Mouse (Mus musculus) ovary, postnatal 14 days (tissue): Measurements from ENCODE around the gene Tmem179.

Experiments used
- DNase-seq: peaks from one replicate; pipeline ENCODE4 v3.0.0; 2022; ENCODE audit warnings: low spot score

The Tmem179 gene

DNA sequence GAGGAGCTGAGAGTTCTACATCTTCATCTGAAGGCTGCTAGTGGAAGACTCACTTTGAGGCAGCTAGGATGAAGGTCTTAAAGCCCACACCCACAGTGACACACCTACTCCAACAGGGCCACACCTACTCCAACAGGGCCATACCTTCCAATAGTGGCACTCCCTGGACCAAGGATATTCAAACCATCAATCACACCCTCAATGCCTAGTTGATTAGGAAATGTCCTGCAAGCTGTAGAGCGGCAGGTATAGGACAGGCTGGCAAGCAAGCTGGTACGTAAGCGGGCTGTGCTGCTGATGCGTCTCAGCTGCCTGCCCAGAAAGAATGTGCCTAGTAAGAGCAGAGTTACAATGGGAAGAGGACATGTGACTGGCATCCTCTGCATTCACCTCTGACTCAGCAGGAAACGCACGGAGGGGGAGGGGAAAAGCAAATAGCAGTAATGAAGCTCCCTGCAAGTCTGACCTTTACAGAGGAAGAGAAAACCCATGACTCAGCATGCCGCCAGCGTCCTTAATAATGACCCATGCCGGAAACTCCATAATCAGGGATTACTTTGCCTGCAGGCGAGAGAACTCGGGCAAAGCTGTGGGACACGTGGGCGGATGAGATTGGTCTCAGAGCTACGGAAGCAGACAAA, at the start of gene Tmem179:
Gene Tmem179, minus strand, starts transcription at position 51 of the 641 bp plus-strand sequence.
- no peak for DNase-seq

DNA sequence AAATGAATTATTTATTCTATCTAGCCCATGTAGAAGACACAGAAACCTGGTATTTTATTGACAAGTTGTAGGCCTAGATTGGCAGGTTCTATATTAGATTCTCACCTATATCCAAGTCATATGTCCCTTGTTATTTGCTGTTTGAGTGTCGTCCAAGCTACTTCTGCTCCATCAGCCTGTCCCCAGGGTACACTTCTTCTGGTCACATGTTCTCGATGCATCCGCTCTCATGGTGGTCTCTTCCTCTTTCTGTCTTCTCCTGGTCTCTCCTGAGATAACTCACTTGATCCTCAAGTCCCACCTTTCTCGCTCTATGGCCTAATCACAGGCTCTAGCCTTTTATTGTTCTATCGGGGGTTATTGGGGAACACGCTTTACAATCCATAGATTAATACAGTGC, 46.5 kb upstream of the Tmem179 start:
- no peak for DNase-seq

DNA sequence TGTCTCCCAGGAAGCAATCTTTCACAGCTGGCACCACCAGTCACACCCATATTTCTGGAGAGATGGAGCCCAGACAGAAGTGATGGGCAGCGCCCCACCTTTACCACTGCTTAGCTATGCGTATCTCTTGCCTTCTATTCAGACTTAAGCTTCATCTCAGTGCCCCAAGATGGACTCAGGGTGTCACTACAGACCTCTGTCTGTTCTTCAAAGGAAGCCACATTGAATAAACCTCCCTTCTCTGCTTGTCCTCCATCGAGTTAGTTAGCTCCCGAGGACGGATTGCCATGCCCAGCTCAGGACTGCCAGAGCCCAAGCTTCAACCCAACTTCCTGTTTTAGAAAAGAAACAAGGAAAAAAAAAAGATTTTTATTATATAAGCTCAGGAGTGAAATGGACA, 45.9 kb upstream of the Tmem179 start:
- no peak for DNase-seq

DNA sequence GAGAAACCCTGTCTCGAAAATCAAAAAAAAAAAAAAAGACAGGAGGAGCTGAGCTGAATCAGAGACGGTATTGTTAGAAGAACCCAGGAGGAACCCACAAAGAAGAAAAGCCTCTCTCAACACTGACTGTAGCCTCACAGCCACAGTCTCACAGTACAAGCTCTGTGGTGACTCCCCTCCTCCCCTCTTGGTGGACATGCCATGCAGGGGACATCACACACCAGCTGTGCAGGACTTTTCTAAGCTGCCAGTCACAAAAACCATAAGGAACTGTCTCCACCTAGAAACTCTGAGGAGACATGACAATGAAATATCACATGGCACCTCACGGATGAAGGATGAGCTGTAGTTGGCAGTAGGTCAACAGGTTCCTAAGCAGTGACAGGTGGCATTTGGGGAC, 44.6 kb upstream of the Tmem179 start:
- no peak for DNase-seq

DNA sequence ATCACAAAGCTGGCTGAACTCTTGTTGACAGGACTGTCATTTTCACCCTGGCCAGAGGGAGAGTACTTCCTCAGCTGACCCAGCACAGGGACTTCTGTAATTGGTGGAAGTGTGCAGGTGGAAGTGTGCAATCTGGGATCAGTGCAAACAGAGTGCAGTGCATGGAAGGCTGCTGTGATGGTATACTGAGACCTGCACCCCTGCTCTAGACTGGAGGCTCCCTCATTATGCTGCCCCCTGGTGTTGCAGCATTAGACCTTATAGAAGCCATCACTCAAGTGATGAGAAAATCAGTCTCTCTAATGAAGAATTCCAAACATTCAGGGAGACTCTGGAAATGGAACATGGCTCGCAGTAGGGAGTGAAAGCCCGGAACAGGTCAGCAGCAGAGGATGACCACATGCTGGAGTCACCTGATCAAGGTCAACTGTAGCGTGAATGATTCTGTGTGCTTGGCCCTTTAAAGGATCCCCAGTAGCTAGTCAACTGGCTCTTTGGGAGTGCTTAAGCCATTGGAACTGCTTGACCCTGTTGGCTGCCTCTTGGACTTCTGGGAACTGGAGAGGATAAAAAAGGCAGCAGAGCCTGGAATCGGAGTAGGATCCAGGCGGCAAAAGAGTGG, 43.7 kb upstream of the Tmem179 start:
- no peak for DNase-seq

DNA sequence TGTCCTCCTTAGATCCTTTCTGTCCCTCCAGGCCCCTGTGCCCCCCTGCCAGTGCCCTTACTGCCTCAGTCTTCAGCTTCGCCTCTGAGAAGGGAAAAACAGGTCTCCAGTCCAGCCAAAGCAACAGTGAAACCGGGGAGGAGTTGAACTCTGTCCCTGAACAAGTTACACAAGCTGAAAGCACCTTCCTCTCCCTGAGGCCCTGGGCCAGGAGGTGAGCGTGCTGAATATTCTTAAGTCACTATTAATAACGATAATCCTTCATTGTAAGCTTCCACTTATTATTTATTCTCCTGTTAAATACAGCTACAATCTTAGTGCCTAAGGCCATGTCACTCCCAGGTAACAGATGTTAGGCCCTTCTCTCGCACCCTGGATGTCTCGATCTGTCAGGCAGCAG, 43.1 kb upstream of the Tmem179 start:
- no peak for DNase-seq

DNA sequence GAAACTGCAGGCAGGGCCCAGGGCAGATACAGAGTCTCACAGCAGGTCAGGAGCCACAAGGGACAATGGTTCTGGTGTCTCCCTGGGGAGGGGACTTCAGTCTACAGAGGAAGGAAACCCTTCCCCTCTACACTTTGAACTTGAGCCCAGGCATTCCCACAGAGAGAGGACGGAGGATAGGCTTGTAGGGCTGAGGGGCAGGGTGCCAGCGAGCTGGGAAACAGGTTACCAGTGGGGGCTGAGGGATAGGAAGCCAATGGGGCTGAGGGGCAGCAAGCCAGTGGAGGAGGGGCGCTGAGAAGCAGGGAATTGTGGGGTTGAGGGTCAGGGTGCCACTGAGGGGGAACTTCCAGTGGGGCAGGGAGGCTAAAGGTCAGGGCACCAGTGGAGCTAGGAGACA, 42.7 kb upstream of the Tmem179 start:
- DNase-seq: no peak

DNA sequence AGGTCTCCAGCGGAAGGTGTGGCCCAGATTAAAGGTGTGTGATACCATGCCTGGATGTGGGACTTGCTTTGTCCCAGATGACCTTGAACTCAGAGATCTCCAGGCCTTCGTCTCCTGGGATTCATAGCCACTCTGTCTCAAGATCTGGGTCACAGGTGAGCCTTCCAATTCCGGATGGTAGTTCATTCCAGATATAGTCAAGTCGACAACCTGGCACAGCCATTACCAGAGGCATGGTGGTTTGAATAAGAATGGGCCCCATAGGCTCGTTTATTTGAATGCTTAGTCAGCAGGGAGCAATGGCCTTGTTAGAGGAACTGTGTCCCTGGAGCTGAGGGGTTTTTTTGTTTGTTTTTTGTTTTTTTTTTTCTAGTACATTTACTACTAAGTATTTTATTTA, 40.7 kb upstream of the Tmem179 start:
- DNase-seq: no peak

DNA sequence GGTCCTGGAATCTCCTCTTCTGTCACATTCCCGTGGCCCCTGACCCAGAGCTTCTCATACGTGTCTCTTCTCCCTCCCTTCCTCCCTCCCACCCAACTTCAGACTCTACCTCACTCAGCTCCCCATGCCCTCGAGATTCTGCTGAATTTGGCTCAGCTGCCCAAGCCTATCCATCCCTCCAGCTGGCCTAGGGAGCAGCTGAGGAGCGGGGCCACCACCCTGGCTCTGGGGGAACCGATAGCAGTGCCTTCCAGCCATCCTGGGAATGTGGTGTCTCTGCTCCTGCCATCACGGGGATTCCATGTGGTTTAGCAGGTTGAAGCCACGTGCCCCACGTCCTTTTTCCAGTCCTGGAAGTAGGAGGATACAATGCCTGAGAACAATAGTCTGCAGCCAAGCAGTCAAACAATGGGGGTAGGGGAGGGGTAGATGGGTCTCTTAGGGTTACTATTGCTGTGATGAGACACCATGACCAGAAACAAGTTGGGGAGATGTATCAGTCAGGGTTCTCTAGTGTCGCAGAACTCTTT, 40.0 kb upstream of the Tmem179 start:
- DNase-seq: no peak

DNA sequence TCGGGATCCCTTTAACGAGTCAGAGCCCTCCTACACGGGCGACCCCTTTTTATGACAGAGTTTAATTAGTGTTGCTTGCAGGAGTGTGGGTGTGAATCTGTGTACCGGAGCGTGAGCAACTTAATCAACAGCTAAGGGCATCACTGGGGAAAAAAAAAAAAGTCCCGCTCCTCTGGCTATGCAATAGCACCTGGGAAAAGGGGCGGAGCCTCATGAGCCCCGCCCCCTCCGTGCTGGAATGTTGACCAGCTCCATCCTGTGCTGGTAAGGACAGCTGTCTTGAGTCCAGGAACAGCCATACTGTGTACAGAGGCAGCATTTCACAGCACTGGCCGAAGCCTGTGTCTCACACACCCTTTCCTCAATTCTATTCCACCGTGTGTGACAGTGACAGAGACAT, 38.4 kb upstream of the Tmem179 start:
- DNase-seq: no peak

DNA sequence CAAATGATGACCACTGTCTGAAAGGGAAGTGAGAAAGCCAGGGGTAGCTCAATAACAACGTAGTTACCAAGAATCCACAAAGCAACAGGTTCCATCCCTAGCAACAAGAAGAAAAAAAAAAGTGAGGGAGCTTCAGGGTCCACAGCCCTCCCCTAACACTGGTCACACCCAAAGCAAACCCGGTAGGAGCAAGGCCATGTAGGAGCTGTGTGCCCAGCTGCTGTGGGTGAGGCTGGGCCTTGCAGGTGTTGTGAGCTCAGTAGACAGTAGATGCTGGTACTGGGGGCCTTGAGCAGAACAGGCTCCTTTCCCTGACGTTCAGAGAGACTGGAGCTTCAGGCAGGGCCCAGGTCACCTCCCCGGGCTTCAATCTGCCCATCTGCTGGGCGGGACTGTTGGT, 36.0 kb upstream of the Tmem179 start:
- DNase-seq: no peak

DNA sequence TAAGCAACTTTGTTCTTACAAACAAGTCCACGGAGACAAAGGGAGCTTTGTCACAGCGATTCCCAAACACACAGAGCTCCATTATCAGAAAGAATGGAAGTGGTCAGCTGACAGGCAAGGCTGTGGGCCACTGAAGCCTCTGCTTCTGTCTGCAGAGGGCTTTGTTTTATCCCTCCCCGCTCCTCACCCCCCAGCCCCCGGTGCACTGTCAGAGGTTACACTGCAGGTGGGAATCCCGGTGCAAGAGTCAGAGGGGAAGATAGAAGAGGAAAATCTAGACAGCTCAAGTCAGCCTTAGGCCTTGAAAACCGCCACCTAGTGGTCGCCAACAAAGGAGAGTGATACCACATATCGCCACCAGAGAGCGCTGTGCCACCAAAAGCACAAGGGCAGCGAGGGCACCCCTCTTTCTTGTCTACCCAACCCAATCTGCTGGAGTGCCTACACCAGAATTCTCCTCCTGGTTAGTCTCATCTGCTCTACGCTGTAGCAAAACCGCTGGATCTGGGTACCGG, 35.4 kb upstream of the Tmem179 start:
- DNase-seq: peak; percentile 93

DNA sequence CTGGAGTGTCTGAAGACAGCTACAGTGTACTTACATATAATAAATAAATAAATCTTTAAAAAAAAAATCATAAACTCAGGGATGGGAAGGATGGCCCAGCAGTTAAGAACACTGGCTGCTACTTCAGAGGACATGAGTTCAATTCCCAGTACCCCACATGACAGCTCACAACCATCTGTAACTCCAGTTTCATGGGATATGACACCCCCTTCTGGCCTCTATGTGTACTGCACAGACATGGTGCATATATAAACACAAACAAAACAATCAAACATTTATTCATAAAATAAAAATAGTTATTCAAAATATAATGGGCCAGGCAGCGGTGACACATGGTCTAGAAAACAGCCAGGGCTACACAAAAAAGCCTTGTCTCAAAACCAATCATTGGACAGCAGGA, 32.7 kb upstream of the Tmem179 start:
- no peak for DNase-seq

DNA sequence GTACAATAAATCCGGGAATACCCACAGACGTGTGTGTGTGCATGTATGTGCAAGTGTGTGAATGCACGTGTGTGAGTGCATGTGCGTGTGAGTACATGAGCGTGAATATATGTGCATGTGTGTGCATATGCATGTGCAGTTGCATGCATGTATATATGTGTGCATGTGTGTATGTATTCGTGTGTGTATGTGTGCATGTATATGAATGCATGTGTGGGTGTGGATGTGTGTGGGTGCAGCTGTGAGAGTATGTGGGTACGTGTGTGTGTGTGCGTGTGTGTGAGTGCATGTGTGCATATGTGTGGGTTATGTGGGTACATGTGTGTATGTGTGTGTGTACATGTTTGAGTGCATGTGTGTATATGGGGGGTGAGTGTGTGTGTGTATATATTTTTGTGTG, 29.6 kb upstream of the Tmem179 start:
- DNase-seq: no peak

DNA sequence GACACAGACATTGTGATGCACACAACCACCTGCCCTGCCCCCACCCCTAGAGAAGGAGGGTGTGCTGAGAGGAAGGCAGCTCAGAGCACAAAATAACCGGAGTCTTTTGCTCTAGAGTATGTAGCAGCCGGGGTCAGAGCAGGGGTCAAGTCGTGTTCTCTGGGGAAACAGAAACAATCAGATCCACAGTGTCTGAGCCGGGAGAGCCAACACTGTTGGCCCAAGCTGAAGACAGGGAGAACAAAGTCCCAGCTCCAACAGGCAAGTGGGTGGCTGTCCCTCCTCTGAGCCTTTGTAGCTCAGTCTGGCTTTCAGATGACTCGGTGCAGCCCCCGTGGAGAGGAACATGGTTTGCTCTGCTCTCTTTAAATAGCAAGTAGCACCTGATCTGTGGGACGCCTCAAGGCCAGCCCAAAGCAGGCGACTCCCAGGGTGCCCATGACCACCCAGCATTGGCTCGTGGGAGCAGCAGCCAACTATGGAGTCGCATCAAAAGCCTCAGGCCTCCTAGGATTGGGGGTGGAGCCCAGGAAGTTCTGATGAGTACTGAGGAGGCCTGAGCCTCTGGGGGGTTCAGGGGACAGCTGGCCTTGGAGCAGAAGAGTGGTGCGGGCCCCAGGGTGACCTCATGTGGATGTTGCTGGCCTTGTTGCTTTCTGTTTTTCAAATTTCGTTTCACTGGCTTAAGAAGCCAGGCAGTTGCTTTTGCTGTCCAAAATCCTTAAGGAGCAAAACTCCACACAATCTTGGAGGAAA, 28.6 kb upstream of the Tmem179 start:
- DNase-seq: no peak

DNA sequence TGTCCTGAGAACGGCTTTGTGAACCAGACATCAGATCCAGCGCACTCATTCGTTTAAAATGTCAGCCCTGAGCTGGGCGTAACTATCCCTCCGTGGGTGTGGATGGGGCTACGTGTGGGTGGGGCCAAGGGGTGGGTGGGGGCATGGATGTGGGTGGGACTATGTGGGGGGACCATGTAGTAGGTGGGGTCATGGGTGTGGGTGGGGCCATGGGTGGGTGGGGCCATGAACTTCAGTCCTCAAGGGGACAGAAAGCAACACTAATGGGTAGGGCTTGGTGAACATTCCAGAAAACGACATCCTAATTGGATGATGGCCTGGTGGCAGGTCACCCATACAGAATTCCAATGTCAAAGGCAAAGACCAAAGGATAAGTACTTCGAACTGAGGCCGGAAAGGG, 27.4 kb upstream of the Tmem179 start:
- DNase-seq: no peak

DNA sequence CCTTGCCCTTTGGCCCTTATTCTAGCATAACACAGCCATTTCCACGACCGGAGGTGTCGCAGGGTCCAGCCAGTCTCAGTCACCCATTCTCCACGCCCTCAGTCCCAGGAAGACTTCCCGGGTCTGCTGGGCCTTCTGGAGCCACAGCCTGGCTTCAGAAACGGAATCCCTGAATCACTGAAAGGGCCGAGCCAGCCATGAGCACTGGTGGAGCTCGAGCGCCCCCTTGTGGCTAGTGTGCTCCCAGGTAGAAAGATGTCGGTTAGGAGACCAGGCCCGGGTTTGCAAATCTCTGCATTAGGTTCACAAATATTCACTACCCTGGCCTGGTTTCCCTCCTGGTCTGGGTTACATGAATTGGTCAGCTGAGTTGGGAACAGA, 26.4 kb upstream of the Tmem179 start:
- peak; percentile 85 for DNase-seq

DNA sequence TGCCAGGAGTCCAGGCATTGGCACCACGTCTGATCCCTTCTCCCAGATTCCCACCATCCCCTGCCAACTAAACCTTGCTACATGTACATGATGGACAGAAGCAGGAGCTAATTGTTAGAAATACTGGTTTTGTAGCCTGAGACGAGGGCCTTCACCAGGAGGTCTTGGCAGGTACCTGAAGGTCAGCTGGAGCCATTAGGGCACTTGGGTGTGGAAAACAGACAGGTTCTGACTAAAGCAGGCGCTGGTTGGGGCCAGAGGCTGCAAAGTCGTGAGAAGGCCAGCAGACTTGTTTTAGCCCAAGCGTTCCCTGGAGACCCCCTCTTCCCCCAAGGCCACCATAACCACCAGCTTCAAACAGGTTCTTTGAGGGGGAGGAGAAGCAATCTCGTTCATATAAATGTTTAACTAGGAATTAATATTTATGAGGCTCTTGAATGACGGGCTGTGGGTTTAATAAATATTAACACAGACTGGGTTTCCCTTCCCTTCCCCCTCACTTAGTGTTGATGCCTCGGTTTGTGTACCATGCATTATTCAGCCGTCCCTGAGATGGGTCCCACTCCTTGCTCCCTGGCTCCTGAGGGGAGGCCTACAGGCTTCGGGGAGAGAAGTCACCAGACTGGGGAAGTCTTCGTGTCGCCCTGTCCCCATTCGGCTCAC, 25.8 kb upstream of the Tmem179 start:
- no peak for DNase-seq

DNA sequence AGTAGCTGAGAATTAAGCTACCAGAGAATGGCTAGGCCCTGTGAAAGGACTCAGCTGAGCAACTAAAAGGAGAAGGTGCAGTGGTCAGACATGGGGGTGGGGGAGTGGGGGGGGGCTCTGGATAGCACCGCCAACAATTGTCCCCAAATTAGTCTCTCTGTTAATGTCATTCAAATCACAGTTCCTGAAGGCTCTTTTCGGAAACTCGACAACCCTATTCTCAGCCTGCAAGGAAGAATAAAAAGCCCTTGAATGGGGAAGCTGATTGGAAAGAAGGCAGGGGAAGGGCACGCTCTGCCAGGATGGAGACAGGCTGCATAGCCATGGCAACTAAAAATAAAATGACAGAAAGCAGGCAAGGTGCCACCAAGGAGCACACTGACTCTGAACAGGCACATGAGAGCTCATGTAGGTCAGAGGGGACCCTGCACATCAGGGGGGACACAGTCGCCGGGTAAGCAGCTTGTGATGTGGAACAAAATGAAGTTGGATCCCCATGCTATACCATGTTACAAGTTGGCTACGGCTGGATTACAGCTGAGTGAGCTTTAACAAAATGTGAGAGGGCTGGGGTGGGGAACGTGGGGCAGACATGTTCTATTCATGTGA, 25.0 kb upstream of the Tmem179 start:
- no peak for DNase-seq

DNA sequence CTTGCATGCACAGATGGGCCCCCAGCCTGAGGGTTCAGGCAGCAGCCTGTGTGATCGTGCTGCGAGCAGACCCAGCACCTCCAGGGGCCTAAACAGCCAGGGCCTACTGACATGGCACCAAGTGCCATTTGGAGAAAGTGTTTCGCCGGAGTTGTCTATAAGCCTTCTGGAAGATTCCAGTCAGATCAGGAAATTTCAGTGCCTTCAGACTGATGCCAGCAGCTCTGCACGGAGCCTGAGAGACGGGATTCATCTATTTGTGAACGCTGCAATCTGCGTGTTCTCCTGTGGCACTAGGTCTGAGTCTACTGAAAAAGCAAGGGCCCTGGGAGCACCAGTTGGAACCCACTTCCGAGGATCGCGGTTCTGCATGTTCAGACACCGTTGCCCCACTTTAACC, 23.8 kb upstream of the Tmem179 start:
- no peak for DNase-seq

DNA sequence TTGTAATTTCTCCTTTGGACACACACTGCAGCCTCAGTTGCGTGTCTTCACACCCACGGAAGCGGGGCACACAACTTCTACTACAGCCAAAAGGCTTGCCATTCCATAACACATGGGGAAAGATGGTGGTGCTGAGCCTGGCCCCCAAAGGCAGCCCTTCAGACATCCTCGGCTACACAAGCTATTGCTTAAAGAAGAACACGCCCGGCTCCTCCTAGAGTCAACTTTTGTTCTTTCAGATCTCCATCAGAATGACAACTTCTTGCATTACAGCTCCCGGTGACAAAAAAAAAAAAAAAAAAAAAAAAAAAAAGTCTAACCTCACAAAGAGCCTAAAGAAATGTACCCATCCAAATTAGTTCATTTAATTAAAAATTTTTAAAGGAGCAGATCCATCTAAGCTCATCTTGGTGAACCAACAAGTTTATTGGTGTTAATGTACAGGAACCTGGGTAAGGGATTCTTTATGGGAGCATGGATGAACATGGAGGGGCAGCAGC, 23.0 kb upstream of the Tmem179 start:
- no peak for DNase-seq

DNA sequence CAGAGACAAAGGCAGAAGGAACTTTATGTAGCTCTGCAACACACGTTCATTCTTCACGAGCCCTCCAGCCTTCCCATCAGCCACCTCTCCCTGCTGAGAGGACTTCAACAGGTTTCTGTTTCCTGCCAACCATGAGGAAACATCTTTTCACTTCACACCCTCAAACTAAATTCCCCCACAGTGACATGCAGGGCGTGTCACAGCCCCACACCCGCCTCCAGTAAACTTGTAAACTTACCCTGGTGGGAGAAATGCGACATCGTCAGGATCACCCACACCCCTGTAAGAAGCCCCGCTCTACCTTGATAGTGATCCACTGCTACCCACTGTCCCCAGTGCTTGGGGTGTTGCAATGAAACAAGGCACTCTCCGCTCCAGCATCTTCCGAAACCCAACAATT, 21.8 kb upstream of the Tmem179 start:
- no peak for DNase-seq
